Mouse (Mus musculus) kidney, postnatal 4 days (tissue): ENCODE data around the gene Gpr39.

Source experiments
- DNase-seq, 2 experiments: peaks; one replicate each; pipeline ENCODE4 v3.0.0; 2021; ENCODE audit warnings: mixed read lengths in 2 of 2

The Gpr39 gene

DNA sequence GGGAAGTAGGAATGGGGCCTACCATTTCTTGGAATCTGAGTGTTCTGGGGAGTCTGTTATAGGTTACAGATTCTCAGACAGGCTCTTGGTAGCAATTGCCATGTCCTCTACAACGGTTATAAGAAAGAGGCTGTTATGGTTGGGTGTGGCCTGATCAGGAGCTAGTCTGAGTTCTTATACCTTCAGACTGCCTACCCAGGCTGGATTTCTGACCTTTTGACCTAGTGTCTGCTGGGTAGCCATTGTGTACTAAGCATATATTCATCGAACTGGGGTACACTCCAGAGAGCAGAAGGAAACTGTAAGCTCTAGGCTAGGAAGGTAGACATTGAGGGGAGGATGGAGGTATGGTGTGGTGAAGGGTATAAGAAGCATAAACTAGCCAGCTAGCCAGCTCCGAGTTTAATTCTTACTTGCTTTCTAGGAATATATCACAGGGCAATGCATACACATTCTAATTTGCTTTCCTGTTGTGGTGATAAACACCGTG is 24.4 kb downstream of the Gpr39 start:
- DNase-seq, result no peak

DNA sequence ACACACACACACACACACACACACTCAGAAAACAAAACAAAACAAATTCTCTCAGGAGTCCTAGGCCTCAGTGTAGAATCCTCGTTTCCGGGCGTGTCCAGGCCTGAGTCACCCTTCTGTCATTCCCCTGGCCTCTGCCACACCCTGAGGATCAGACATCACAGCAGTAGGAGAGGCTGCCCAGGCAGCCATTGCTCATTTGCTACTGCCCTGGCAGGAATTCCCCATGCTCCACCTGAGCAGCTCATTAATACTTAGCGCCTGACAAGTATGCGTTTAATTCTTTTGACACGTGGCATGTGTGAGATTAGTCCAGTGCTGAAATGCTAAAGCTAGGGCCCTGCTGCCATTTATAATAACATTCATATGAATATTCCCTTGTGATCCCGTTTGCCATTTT is 25.0 kb downstream of the Gpr39 start:
- peak in 1 of 2 experiments; percentile 10 for DNase-seq

DNA sequence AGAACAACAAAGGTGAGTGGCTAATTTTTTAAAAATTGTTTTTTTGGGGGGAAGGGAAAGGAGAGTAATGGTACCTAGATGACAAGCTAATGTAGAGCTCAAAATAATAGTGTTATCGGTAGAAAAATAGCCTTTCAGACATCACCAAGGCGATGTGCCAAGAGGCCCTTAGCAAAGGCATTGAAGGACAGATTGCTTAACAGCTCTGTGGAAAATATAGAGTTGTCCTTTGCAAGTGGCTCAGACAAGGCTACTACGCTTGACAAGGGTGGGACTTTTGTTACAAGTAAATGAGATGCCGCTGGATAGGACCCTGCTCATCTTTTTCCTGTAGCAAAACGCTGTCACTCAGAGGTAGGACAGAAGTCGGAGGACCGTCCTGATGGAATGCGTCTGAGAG is 25.5 kb downstream of the Gpr39 start:
- no peak for DNase-seq

DNA sequence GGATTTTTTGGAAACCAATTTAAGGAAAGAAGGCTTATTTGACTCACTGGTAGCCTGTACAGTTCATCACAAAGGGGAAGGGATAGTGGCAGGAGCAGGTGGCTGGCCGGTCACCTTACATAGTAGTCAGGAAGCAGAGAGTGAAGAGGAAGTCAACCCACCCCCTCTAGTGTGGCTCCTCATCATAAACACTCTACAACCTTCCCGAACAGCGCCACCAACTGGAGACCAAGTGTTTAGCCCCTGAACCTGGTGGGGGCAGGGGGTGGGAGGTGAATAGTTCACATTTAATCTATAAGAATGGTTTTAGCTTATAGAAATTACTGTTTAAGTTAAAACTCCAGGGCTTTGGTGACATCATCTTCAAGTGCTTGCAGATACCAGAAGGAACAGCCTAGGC is 28.6 kb downstream of the Gpr39 start:
- no peak for DNase-seq

DNA sequence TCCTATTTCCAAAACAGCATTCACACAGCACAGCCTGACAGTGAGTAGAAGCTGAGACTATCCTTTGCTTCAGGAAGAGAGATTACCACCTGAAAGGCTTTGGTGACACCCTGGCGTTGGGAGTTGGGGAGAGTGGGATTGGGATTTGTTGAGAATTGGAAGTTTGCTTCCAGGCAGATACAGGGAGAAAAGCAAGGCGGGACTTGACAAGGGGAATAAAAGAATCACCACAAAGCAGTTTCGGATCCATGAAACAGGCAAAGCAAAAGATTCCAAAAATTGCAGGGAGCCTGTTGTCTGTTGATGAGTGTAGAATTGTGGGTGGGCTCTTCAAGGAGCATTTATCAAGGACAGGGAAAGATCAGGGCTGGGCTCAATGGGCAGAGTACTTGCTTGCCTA is 38.5 kb downstream of the Gpr39 start:
- no peak for DNase-seq

DNA sequence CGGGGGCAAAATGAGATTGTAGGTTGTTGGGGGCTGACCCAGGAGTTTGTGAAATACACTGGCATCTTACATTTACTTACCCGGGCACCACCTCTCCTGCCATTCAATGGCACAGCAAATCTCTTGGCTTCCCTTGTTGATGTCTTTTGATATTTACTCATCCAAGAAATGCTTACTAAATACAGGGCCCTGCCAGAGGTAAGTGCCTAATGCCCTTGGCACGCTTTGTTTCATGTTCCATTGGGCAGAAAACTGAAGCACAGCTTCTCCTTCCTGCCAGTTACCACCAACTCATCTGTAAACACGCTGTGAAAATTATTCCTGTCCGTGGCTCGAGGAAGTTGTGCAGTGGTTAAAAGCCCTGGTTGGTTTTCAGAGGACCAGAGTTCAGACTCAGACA is 39.4 kb downstream of the Gpr39 start:
- DNase-seq, result no peak

DNA sequence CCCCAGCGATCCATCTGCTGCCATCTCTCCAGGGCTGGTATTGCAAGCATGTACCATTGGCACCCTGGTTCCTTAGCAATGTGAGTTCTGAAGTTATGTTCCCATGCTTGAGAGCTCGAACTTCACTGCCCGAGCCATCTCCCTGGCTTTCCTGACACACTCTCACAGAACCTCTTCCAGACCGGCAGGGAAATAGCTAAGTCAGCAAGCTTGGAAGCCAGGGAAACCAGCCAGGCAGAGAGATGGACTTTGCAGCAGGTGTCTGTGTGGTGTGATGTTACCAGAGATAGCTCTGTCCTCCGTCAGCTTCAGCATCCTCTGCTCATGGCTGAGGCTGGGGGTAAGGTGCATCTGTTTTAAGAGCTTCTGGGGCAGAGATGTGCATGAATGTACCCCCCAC is 41.1 kb downstream of the Gpr39 start:
- DNase-seq, result no peak

DNA sequence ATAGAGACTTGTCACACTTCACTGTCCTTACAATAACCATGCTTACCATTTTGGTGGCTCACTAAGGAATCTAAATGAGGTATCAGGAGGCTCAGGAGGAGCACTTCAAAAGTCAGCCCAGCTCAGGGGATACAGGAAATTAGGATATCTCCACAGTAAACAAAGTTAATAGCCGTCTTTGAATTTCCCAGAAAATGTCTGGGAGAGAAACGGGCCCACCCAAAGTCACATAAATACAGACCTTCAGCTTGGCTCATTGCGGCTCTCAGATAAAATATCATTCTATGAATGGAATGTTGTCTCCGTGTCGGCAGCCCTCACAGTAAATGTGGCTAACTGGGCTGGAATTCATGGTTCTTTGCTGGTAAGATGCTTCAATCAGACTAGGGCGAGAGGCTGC is 42.3 kb downstream of the Gpr39 start:
- no peak for DNase-seq

DNA sequence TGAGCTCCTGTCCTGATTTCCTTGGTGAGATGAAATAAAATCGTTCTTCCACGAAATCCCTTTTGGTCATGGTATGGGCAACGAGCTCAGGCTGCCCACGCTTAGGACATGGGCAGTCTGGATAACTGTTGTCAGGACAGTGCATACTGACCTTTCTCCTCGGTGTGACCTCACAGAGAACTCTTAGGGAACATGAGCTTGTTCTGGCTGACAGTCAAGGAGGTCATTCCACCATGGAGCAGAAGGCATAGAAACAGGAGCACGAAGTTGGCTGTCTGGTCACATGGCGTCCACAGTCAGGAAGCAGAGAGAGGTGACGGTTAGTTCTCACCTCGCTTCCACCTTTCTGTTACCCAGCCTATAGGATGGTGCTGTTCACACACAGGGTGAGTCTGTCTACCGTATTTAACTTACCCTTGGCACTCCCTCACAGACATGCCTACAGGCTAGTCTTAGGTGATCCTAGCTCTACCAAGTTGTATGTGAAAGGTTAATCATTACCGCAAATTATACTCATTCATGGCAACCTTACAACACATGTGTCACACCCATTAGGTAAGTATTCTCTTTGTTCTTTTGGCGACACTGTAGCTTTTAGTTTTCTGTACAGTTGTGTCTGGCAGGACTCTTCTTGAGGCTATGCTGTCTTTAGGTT is 44.4 kb downstream of the Gpr39 start:
- DNase-seq, result no peak

DNA sequence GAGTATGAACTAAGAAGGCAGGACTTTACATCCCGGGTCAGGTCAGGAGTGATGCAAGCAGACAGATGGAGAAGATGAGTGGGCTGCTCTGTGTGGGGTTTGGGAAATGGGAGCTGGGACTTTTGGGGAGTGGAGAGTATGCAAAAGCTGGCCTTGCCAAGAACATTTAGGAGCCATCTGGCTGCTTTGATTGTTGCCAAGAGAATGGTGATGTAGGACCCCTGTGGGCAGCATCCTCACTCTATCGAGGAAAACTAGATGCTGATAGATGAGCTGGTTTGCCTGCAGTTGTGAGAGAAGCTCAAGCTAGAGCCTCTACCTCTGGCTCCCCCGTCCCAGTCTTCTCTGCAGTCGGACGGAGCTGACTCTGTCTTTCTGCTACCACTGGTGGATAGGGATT is 47.5 kb downstream of the Gpr39 start:
- DNase-seq, result no peak

DNA sequence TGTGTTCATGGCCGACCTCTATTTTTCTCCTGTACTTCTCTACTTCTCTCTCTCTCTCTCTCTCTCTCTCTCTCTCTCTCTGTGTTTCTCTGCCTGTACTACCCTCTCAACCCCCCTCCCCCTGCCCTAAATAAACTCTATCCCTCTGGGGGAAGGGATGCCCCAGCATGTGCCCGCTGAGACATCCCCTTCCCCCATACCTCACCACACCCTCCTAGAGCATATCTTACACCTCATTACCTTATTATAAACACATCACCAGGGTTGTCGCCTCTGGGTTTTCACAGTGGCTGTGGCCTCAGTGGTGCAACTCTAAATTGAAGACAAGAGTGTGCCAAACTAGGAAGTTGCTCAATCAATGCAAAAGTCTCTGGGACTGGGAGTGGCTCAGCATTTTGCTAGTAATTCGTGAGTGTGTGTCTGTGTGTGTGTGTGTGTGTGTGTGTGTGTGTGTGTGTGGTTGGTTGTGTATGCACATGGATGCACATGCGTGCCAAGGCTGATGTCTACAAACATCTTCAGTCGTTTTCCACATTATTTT is 52.3 kb downstream of the Gpr39 start:
- DNase-seq, result no peak

DNA sequence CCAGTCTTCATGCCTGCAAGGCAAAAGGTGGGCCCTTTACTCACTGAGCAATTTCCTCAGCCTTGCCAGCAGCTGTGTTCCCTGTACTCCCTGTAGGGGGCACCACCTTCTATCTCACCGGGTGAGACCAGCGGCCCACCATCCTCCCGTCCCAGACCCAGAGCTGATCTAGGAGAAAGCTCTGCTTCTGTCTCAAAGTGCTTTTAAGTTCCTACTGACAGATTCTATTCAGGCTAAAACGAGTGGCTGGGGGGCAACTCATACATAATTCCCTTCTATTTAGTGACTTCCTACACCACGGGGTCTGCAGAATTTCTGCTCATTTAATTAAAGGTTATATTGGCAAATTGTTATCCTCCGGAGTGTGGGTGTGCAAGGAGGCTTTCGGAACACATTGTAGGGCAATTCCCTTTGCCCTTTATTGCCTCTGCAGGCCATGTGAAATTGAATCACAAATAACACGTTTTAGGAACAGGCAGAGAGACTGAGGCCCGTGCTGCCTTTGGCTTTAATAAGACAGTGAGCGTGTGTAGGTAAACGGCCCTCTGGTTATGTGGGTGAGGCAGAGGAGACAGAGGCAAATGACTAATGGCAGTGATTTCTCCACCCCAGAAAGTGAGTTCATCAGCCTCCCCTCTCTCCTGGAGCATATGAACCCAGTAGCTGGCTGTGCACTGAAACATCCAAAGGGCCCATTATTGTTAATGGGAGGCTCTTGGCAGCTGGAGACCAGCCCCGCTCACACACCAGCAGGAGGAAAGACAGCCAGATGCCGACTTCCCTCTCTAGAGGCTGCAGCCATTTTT is 53.1 kb downstream of the Gpr39 start:
- peak in 1 of 2 experiments; percentile 22 for DNase-seq

DNA sequence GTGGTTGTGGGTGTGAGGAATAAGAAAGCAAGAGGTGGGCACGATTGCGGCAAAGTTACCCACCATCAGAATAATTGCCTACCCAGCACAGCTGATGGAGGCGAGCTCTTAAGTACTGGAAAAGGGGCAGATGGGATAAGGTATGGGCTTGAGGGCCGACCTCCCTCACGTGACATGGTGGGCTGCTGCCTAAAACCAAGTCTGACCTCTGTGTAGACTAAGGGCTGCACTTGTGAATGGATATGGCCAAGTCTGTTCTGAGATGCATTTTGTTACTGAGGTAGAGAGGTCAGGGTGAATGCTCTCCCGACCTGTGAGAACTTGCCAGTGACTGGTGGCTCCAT is 53.7 kb downstream of the Gpr39 start:
- DNase-seq, result no peak

DNA sequence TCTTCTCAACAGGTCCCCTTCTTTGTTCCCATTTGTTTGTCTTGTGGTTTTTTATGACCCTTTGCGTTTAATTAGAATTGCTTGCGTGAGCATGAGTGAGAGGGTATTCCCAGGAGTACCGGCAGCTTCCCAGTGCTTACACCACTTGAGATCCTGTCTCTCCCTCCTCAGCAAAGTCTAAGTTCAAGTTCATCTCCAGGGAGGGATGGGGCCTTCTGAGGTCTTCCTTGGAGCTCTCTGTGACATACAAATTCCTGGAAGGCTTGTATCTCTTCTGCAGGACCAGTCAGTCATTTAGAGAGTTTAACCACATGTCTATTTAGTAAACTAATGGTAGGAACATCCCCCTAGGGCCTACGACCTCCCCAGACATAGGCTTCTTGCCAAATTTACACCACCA is 55.1 kb downstream of the Gpr39 start:
- DNase-seq, result no peak

DNA sequence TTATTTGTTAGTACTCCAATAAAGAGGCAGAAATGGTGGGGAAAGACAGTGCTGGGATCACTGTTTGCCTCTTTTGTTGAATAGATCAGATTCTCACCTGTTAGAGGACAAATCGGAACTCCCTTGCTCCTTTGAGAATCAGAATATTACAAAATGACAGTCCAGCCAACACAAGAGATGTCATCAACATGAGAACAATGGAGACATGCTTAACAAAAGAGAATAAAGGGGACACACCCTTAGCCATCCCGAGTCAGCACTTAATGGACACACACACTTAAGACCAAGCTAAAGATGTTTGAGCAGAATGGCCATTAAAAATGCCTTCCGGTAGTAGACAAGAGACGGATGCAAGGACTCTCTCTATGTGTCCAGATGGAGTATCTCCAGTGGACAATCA is 68.0 kb downstream of the Gpr39 start:
- DNase-seq, result no peak

DNA sequence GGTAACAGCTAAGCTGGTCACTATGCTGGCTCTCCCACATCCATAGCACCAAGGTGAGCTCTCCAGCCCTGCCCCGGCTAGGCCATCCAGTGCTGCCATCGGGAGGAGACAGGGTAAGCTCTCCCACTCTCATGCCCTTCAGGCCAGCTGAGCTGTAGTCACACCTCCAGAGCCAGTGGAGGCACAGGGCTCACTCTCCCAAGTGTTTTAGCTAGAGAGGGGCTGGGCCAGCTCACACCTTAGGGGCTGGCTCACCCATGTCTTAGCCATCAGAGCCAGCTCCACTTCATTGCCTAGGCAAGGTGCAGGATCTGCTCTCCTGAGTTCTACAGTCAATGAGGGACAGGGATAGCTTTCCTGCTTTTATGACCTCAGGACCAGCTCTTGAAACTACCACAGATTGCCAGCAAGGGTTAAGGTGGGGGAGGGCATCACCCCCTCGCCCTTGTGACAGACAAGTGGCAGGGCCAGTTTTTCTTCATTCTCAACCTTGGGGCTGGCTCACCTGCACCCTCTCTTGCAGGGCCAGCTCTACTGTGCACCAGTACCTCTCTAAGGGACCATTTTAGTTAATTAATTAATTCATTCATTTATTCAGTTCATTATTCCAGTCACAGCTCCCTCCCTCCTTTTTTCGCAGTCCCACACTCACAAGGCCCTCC is 78.7 kb downstream of the Gpr39 start:
- peak; percentile 23 to 36 for DNase-seq

DNA sequence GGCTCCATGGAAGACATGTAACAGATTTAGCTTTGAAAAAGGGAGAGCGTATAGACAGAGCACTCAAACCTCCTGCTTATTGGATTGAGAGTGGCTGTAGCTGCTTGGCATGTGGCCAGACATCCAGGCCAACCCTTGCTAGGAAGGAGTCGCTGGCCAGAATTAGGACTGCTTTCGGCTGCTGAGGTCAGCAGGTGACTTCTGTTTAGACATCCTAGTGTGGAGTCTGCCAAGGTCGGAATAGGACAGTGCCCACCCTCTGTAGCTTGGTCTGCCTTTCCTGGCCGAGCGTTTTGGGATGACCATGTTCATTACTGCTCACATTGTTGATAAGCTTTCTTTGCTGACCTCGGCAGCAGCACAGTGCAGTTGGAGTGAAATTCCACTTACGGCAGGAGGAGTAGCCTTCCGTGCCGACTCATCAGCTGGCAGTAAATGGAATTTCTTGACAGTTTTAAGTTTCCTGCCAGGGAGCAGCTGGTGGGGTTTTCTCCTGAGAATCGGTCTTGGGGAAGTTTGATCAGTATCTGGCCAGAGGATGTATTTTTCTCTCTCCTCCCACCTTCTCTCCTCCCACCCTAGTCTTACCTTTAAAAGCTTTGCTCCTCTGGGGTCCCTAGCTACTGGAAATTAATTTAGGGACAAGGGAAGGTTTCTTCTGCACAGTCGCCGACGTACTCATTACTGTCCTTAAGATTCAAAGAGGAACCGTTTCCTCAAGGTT is 83.3 kb downstream of the Gpr39 start:
- DNase-seq, result peak; percentile 65 to 72

DNA sequence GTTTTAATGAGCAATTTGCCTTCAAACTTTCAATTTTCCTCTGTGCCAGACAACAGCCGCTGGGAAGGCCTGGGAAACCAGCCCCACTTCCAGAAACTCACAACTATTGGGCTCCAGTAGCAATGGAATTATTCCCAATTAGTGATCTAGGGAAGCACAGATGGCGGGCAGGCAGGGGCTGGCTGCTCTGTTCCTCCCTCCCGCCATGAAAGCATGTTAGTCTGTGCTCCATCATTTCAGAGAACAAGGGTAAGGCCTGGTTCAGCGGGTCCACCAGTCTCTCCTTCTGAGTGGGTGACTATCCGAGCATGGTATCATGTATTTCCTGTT is 83.9 kb downstream of the Gpr39 start:
- DNase-seq, result no peak

DNA sequence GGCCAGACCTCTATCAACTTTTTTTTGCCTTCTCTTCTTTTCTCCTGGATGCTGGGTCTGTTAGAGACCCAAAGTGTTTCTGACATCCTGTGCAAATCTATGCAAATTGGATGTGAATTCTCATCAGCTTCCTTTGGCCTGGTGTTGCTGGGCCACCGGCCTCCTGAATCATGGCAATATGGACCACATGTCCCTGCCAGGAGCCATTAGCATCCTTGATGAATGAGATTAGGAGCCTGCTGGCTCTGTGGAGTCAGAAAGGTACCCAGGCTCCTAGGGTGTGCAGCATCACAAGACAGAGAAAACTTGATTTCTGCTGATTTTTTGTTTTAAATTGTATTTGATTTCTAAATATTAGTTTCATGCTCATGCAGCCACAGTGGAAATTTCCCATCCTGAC is 85.3 kb downstream of the Gpr39 start:
- DNase-seq, result no peak

DNA sequence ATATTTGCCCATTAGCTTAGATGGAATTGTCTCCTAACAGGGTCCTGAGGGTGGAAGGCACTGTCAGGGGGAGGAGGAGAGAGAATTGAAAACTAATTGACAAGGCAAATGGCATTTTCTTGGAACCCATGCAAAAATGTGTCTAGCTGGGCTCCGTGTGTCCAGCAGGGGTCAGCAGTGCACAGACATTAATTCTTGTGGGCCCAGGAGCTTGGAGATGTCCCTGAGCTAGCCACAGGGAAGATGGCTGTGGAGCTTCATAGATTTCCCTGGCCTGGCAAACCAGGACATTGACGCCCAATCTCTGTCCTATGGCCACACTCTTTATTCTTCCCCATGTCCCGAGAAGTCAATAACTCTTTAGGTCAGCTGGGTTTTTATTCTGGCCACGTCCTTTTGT is 113.0 kb downstream of the Gpr39 start:
- DNase-seq, result peak; percentile 82

DNA sequence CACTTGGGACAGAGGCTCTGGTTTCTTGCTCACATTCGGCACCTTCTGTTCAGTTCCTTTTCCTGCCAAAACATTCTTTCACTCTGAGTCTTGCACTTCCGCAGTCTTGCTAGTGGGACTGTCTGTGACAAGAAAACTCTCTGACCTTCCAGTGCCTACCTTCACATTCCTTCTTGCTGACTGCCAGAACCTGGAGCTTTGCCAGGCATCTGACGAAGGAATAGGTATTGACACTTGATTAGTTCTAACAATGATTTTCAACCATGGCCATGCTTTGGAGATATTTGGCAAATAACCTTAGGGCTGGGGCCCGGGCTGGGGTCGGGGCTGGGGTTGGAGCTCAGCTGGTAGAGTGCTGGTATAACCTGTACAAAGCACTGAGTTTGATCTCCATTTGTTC is 123.7 kb downstream of the Gpr39 start:
- no peak for DNase-seq

DNA sequence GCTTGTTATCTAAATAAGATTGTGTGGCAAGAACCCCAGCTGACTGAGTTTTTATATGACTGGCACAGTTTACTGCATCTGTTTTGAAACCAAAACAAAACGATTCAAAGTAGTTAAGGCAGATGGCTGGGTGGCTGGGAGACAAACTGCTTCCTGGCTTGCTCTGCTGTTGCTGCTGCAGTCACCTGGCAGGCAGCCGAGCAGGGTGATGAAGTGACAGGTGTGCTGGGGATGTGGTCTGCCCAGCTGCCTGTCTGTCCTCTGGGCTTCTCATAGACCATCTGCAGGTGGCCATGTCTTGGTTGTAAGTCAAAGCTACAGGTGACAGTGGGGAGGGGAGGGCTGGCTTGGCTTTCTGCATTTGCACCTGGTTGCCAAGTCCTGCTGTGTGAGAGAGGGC is 131.6 kb downstream of the Gpr39 start:
- DNase-seq, result peak in 1 of 2 experiments; percentile 18

DNA sequence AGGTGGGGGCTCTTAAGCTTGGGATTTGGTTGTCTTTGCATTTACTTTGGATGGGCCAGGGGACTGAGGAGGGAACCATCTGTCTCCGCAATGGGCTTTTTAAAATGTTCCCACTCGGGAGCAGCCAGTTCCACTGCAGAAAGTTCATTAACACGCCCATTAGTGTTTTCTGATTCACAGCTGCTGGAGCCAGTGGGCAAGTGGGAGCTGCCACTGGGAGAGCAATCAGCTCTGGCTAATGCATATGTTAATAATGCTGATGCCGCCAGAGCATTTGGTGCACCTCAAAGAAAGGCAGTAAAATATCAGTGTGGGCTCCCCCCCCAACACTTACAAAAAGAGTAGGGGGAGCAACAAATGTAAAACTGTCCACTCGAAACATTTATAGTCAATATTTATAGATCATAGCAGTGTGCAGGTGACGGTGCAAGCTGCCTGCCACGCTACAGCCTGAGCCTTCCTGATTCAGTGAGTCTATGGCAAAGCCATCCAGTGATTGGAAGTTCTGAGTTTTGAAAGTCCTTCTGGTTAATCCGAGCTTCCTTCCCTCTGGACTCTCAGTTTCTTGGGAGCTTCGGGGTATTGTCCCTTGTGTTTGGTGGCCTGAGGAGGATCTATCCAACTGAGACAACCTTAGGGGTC is 136.5 kb downstream of the Gpr39 start:
- DNase-seq, result no peak
